ENCODE assay signal across 8 mouse cellular contexts in the genomic region with DNA sequence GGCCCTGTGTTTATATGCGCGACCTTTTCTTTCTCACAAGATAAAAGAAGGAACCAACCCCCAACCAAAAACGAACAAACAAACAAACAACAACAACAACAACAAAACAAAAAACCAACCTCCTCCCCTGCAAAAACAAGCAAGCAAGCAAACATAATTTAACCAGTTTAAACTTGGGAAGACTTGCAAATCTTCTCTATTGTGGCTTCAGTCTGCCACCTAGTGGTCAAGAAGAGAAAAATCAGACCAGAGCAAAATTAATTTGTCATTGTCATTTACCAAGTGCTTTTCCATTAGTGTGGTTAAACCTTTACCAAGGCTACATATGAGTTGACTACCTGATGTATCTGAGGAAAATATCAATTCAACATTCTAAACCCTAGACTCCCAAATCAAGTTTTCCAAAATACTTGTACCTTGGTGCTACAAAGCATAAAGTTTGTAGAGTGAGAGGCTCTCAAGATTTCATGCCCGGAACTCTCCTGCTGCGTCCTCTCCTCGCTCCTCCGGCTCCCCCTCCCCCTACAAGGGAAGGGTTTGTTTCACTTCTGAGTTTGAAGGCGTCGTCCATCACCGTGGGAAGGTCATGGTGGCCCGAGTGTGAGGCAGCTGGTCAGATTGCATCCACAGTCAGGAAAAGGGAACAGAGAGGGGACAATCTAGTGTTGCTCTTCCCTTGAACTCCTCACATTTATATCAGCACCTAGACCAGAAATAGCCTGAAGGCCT. TPM values are rescaled to one million over a fixed set of nuclear protein-coding genes. Genes with fewer than 3 reads are reported as not detected.
DNase-seq lines count a peak whose midpoint lies in the region; ATAC-seq and TF ChIP-seq lines count a peak whose summit lies in the region.

No protein-coding gene starts in this region.

- intact Hi-C loops in left cerebral cortex, postnatal 4 days (cut with DNase I), result loop anchor here (5.0 kb wide), 2 partner anchors 43 to 258 kb away; no protein-coding TSS in a partner anchor

- ATAC-seq in kidney, embryonic 15.5 days (replicated peaks; ENCODE audit: low FRiP score), result no peak
- ATAC-seq in lung, embryonic 16.5 days (ENCODE audit: low read depth), result no peak
- no peak for ATAC-seq in erythroid progenitor cell, adult 5-6 weeks (replicated peaks; ENCODE audit: low FRiP score, poor library complexity, severe bottlenecking)

- H3K27ac ChIP-seq in kidney, embryonic 15.5 days, result no peak overlapping the region
- H3K27ac ChIP-seq in ES-E14 (ENCODE audit: insufficient read depth, low read depth, low read length, poor library complexity, severe bottlenecking), result no peak overlapping the region
- no peak overlapping the region for H3K27ac ChIP-seq in lung, embryonic 16.5 days (ENCODE audit: low read length)

- no peak overlapping the region for H3K9ac ChIP-seq in kidney, embryonic 15.5 days
- H3K9ac ChIP-seq in ES-E14 (ENCODE audit: insufficient read depth, low read depth, low read length, poor library complexity, severe bottlenecking), result no peak overlapping the region
- 0 out of 2 replicates have a peak overlapping the region, but pooled peaks have one; percentile 38 for H3K9ac ChIP-seq in lung, embryonic 16.5 days (ENCODE audit: low read length)

- in situ Hi-C loops in ES-E14 (cut with MboI; ENCODE audit: low sequenced_read_pairs in 2 of 2, unreplicated experiment in 2 of 2), result loop anchor here in 1 of 2 experiments (5.0 kb wide), 1 partner anchor 48 kb away; no protein-coding TSS in a partner anchor

- H3K36me3 ChIP-seq in kidney, embryonic 15.5 days, result no peaks in the 10 kb centered on the region
- H3K36me3 ChIP-seq in ES-E14 (ENCODE audit: control insufficient read depth, insufficient read depth, low read length, poor library complexity, severe bottlenecking), result no peaks in the 10 kb centered on the region
- no peaks in the 10 kb centered on the region for H3K36me3 ChIP-seq in lung, embryonic 16.5 days (ENCODE audit: control insufficient read depth, insufficient read depth, low read length)

- no peaks in the 10 kb centered on the region for H3K27me3 ChIP-seq in kidney, embryonic 15.5 days
- H3K27me3 ChIP-seq in lung, embryonic 16.5 days (ENCODE audit: control insufficient read depth, insufficient read depth, low read depth, low read length), result no peaks in the 10 kb centered on the region

- H3K4me1 ChIP-seq in kidney, embryonic 15.5 days, result 0 out of 2 replicates have a peak, but pooled peaks cover 2% of the 10 kb centered on the region
- no peaks in the 10 kb centered on the region for H3K4me1 ChIP-seq in ES-E14 (ENCODE audit: control insufficient read depth in 2 of 2, insufficient read depth in 2 of 2, low read length in 2 of 2, poor library complexity in 1 of 2)
- no peaks in the 10 kb centered on the region for H3K4me1 ChIP-seq in lung, embryonic 16.5 days (replicated peaks; ENCODE audit: control insufficient read depth, insufficient read depth, low read length)

- peak overlapping the region; percentile 41 for H3K4me2 ChIP-seq in kidney, embryonic 15.5 days
- no peak overlapping the region for H3K4me2 ChIP-seq in lung, embryonic 16.5 days (ENCODE audit: low read depth, low read length)

- no peak overlapping the region for H3K4me3 ChIP-seq in kidney, embryonic 15.5 days (replicated peaks)
- H3K4me3 ChIP-seq in ES-E14 (ENCODE audit: insufficient read depth in 1 of 2, low read depth in 1 of 2, low read length in 2 of 2, poor library complexity in 1 of 2, severe bottlenecking in 1 of 2), result no peak overlapping the region
- no peak overlapping the region for H3K4me3 ChIP-seq in lung, embryonic 16.5 days (ENCODE audit: low read length)

- WGBS in kidney, embryonic 15.5 days, result 20% methylated on average over 11 of the region's 11 CpGs
- 18% methylated on average over 10 of the region's 11 CpGs for WGBS in lung, embryonic 16.5 days

- no peak for DNase-seq in kidney, postnatal 10 days
- DNase-seq in ES-E14 (ENCODE audit: low read depth, low spot score), result no peak
- DNase-seq in embryo, embryonic 10 days (ENCODE audit: low spot score), result peak; percentile 67
- no peak for DNase-seq in ovary, postnatal 14 days (ENCODE audit: low spot score)
- no peak for DNase-seq in left cerebral cortex, postnatal 4 days

- H3K9me3 ChIP-seq in kidney, embryonic 15.5 days (replicated peaks), result no peaks in the 10 kb centered on the region
- H3K9me3 ChIP-seq in ES-E14 (ENCODE audit: control insufficient read depth, insufficient read depth, low read depth, low read length), result no peaks in the 10 kb centered on the region
- no peaks in the 10 kb centered on the region for H3K9me3 ChIP-seq in lung, embryonic 16.5 days (ENCODE audit: control insufficient read depth, low read length)

TF ChIP-seq in ES-E14, 5 proteins besides CTCF, POLR2A, EP300 and RAD21:
- TF ChIP-seq ZC3H11A (IDR thresholded peaks at IDR 0.05; ENCODE audit: borderline replicate concordance, low read depth, low read length) (peak; percentile 81; the same call in 1 of the 2 replicates), ZNF384 (IDR thresholded peaks at IDR 0.05; ENCODE audit: low read depth, low read length) (no peak)

RNA-seq across cellular contexts. Expression of gene Rfc4, which starts 8.0 kb away (rescaled TPM):
- polyA plus RNA-seq in kidney, embryonic 15.5 days (2015; fragmentation: Nextera tagmentation; extraction: Ambion mirVana), result 125 and 132 TPM in 2 replicates
- 51.1 and 71.7 TPM in 2 replicates for total RNA-seq in ES-E14 (2012; rRNA removed)
- polyA plus RNA-seq in lung, embryonic 16.5 days (2015; fragmentation: Nextera tagmentation; extraction: Ambion mirVana), result 108 and 123 TPM in 2 replicates
- 98.4 and 133 TPM in 2 replicates for total RNA-seq in erythroid progenitor cell, adult 5-6 weeks (2015; ENCODE audit: low replicate concordance)
- 32.8 and 50.6 TPM in 2 replicates for total RNA-seq in erythroid progenitor cell, adult 5-6 weeks (2017; ENCODE audit: low replicate concordance)
- total RNA-seq in left cerebral cortex, postnatal 4 days (2021), result 10 to 100 TPM in 1 of 2 experiments, 1 to 10 TPM in 1; 9.7 to 11.5 TPM

RNA-seq across cellular contexts. Expression of gene Adipoq, which starts 10.8 kb away (rescaled TPM):
- not detected in 2 replicates for polyA plus RNA-seq in kidney, embryonic 15.5 days (2015; fragmentation: Nextera tagmentation; extraction: Ambion mirVana)
- 0.22 and 0.69 TPM in 2 replicates for total RNA-seq in ES-E14 (2012; rRNA removed)
- polyA plus RNA-seq in lung, embryonic 16.5 days (2015; fragmentation: Nextera tagmentation; extraction: Ambion mirVana), result 0.73 TPM in 1 of 2 replicates, not detected in the other
- total RNA-seq in erythroid progenitor cell, adult 5-6 weeks (2015; ENCODE audit: low replicate concordance), result 12.2 TPM in 1 of 2 replicates, not detected in the other
- total RNA-seq in erythroid progenitor cell, adult 5-6 weeks (2017; ENCODE audit: low replicate concordance), result 0.51 TPM in 1 of 2 replicates, not detected in the other
- total RNA-seq in left cerebral cortex, postnatal 4 days (2021), result not detected

RNA-seq across cellular contexts. Expression of gene Eif4a2, which starts 28.3 kb away (rescaled TPM):
- polyA plus RNA-seq in kidney, embryonic 15.5 days (2015; fragmentation: Nextera tagmentation; extraction: Ambion mirVana), result 217 and 225 TPM in 2 replicates
- total RNA-seq in ES-E14 (2012; rRNA removed), result 983 and 1,290 TPM in 2 replicates
- polyA plus RNA-seq in lung, embryonic 16.5 days (2015; fragmentation: Nextera tagmentation; extraction: Ambion mirVana), result 203 and 205 TPM in 2 replicates
- total RNA-seq in erythroid progenitor cell, adult 5-6 weeks (2015; ENCODE audit: low replicate concordance), result 140 and 151 TPM in 2 replicates
- total RNA-seq in erythroid progenitor cell, adult 5-6 weeks (2017; ENCODE audit: low replicate concordance), result 189 and 232 TPM in 2 replicates
- total RNA-seq in left cerebral cortex, postnatal 4 days (2021), result 100 to 1,000 TPM; 666 to 672 TPM
